Mouse (Mus musculus): ENCODE measurements around the gene Car6. TPM values are rescaled to one million over a fixed set of nuclear protein-coding genes. Genes with fewer than 3 reads are reported as not detected.

Gene Car6
- polyA plus RNA-seq, 1 experiment from 2014 or later = 0.27 TPM

DNA sequence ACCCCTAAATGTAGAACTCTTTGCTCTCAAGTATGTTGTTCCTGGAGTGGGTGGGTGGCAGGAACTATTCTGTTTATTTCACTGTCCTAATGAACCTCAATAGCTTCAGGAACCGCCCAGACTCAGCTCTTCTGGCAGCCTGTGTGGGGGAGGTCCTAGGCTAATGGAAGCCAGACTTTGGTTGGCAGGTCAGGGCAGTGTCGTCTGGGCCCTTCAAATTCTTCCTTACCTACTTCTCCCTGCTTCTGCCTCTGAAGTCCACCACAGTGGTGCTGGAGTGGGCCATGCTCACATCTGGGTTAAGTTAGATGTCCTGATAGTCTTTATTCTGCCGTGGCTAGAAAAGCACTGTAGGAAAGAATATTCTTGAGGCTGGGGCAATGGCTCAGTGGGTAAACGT lies 23.0 kb downstream of the Car6 start:
- no peak for ATAC-seq
- 43% methylated on average over 4 of the region's 4 CpGs for WGBS
- H3K27ac ChIP-seq (ENCODE audit: low read length) = no peak overlapping the region

DNA sequence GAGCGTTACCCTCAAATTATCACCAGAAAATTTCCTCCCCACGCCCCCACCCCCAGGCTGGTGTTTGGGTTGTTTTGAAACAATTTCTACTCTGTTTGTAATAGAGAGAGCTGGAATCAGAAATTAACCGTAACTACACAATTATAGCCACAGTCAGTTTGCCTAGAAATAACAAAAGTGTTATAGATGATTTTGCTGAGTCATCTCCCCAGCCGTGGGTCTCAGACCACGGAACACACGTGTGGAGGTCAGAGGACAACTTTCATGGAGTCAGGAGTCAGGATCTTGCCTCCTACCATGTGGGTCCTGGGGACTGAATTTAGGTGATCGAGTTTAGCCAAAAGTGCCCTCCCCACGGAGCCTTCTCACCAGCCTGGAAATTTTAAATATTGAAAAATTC lies 24.0 kb downstream of the Car6 start:
- H3K9me3 ChIP-seq (ENCODE audit: low read length) = no peaks in the 10 kb centered on the region
- no peak for ATAC-seq
- no peak overlapping the region for H3K4me3 ChIP-seq (ENCODE audit: low read depth, low read length)
- H3K27me3 ChIP-seq (replicated peaks; ENCODE audit: insufficient read depth, low read length) = no peaks in the 10 kb centered on the region
- no peak for DNase-seq (ENCODE audit: low spot score)
- no peak overlapping the region for H3K9ac ChIP-seq (replicated peaks; ENCODE audit: low read depth)
- H3K4me1 ChIP-seq (ENCODE audit: insufficient read depth, low read depth, low read length) = no peaks in the 10 kb centered on the region
- H3K4me2 ChIP-seq (replicated peaks; ENCODE audit: low read depth, low read length) = no peak overlapping the region
- WGBS = 63% methylated on average over 8 of the region's 8 CpGs
- no peak overlapping the region for H3K27ac ChIP-seq (ENCODE audit: low read length)
- TF ChIP-seq EP300 (IDR thresholded peaks at IDR 0.05) (no peak), CTCF (IDR thresholded peaks at IDR 0.05) (no peak)
- no peaks in the 10 kb centered on the region for H3K36me3 ChIP-seq (ENCODE audit: insufficient read depth, low read length)

More for the DNA sequence above, 23.0 kb downstream of the Car6 start:
- no peak overlapping the region for H3K4me2 ChIP-seq (replicated peaks; ENCODE audit: low read depth, low read length)
- no peaks in the 10 kb centered on the region for H3K27me3 ChIP-seq (replicated peaks; ENCODE audit: insufficient read depth, low read length)
- no peak overlapping the region for H3K4me3 ChIP-seq (ENCODE audit: low read depth, low read length)
- no peaks in the 10 kb centered on the region for H3K9me3 ChIP-seq (ENCODE audit: low read length)
- H3K4me1 ChIP-seq (ENCODE audit: insufficient read depth, low read depth, low read length) = no peaks in the 10 kb centered on the region
- DNase-seq (ENCODE audit: low spot score) = no peak
- H3K36me3 ChIP-seq (ENCODE audit: insufficient read depth, low read length) = no peaks in the 10 kb centered on the region
- no peak overlapping the region for H3K9ac ChIP-seq (replicated peaks; ENCODE audit: low read depth)
- no peak for TF ChIP-seq CTCF (IDR thresholded peaks at IDR 0.05)
- TF ChIP-seq EP300 (IDR thresholded peaks at IDR 0.05) = no peak

DNA sequence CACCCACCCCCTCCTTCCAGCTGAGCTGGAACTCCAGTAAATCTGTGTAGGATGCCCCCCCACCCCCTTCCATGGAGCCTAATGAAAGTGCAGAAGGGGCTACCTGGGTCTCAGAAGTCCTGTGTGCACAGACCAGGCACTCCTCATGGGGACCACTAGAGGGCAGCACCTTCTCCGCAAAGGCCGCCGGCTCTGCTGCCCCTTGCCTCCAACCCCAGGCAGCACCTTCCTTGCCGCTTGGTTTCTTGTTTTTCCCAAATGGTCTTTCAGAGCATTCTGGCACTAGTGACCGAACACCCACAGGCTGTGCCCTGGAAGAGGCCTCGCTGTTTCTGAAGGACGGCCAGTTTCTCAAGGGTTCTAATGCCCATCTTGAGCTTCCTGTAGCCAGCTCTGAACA lies 24.6 kb downstream of the Car6 start:
- Histone ChIP-seq H3K9ac (replicated peaks; ENCODE audit: low read depth) (no peak overlapping the region), H3K4me3 (ENCODE audit: low read depth, low read length) (no peak overlapping the region), H3K36me3 (ENCODE audit: insufficient read depth, low read length) (no peaks in the 10 kb centered on the region), H3K4me2 (replicated peaks; ENCODE audit: low read depth, low read length) (no peak overlapping the region), H3K27ac (ENCODE audit: low read length) (no peak overlapping the region), H3K4me1 (ENCODE audit: insufficient read depth, low read depth, low read length) (no peaks in the 10 kb centered on the region), H3K27me3 (replicated peaks; ENCODE audit: insufficient read depth, low read length) (no peaks in the 10 kb centered on the region), H3K9me3 (ENCODE audit: low read length) (no peaks in the 10 kb centered on the region)
- DNase-seq (ENCODE audit: low spot score) (peak; percentile 72), ATAC-seq (peak; percentile 60)
- peak; percentile 86 for TF ChIP-seq CTCF (IDR thresholded peaks at IDR 0.05)
- no peak for TF ChIP-seq EP300 (IDR thresholded peaks at IDR 0.05)
- 4% methylated on average over 7 of the region's 7 CpGs for WGBS

DNA sequence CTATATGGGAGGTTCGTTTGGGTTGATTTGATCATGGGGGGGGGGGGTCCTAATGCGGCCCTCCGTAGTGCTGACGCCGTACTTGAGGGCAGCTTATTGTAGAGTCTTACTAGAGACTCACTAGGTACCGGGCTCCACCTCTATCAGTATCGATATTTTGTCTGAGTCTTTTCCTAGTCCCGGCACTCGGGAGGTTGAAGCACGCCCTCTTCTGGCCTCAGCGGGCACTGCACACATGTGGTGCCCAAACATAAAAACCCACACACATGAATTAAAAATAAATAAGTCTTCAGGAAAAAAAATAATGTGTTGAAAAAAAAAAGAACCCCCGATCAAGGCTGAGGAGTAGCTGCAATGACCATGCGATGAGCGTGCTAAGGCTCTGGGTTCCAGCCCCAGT lies 27.1 kb downstream of the Car6 start:
- DNase-seq (ENCODE audit: low spot score) (no peak), ATAC-seq (no peak)
- no peak overlapping the region for H3K9ac ChIP-seq (replicated peaks; ENCODE audit: low read depth)
- 89% methylated on average over 14 of the region's 14 CpGs for WGBS
- no peaks in the 10 kb centered on the region for H3K27me3 ChIP-seq (replicated peaks; ENCODE audit: insufficient read depth, low read length)
- no peaks in the 10 kb centered on the region for H3K36me3 ChIP-seq (ENCODE audit: insufficient read depth, low read length)
- no peak overlapping the region for H3K27ac ChIP-seq (ENCODE audit: low read length)
- no peak overlapping the region for H3K4me2 ChIP-seq (replicated peaks; ENCODE audit: low read depth, low read length)
- TF ChIP-seq CTCF (IDR thresholded peaks at IDR 0.05) (peak; percentile 31), EP300 (IDR thresholded peaks at IDR 0.05) (no peak)
- no peaks in the 10 kb centered on the region for H3K9me3 ChIP-seq (ENCODE audit: low read length)
- no peaks in the 10 kb centered on the region for H3K4me1 ChIP-seq (ENCODE audit: insufficient read depth, low read depth, low read length)
- H3K4me3 ChIP-seq (ENCODE audit: low read depth, low read length) = no peak overlapping the region

DNA sequence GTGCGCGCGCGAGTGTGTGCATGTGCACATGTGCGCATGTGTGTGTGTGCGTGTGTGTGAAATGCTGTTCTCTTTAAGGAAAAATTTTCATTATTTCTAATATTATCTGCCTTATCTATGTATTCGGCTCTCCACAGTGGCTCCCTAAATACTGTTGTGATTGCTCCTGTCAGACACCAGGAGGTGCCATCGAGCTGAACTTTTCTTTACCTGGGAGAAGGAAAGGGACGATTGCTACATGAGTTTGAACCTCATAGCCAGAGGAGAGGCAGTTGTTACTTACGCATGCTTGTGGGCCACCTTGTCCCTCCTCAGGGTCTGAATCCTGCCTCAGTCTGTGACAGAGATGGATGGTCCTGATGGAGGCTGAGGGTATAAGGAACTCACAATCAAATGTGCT lies 27.9 kb downstream of the Car6 start:
- Histone ChIP-seq H3K27ac (ENCODE audit: low read length) (no peak overlapping the region), H3K9me3 (ENCODE audit: low read length) (no peaks in the 10 kb centered on the region), H3K27me3 (replicated peaks; ENCODE audit: insufficient read depth, low read length) (no peaks in the 10 kb centered on the region), H3K4me1 (ENCODE audit: insufficient read depth, low read depth, low read length) (no peaks in the 10 kb centered on the region), H3K4me2 (replicated peaks; ENCODE audit: low read depth, low read length) (no peak overlapping the region), H3K4me3 (ENCODE audit: low read depth, low read length) (no peak overlapping the region), H3K36me3 (ENCODE audit: insufficient read depth, low read length) (no peaks in the 10 kb centered on the region), H3K9ac (replicated peaks; ENCODE audit: low read depth) (no peak overlapping the region)
- no peak for ATAC-seq
- WGBS = 49% methylated on average over 10 of the region's 10 CpGs
- peak; percentile 64 for DNase-seq (ENCODE audit: low spot score)
- TF ChIP-seq CTCF (IDR thresholded peaks at IDR 0.05) (peak; percentile 76), EP300 (IDR thresholded peaks at IDR 0.05) (no peak)

DNA sequence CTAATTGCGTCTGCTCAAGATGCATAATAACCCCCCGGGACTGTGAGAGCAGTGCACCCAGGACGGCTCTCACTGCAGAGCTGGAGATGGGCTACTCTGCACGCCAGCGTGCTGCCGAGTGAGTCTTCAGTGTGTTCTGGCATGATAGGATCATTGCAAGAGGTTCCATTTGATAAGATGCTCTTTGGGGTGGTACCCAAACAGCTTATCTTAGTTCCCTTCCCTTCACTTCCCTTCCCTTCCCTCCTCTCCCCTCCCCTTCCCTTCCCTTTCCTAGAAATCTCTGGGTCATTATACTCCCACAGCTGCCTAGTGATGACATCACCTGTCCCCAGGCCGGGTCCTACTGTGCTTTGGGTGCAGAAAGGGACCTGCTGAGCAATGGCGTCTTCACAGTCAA lies 29.0 kb downstream of the Car6 start:
- Histone ChIP-seq H3K27ac (ENCODE audit: low read length) (no peak overlapping the region), H3K36me3 (ENCODE audit: insufficient read depth, low read length) (no peaks in the 10 kb centered on the region), H3K9ac (replicated peaks; ENCODE audit: low read depth) (no peak overlapping the region), H3K27me3 (replicated peaks; ENCODE audit: insufficient read depth, low read length) (no peaks in the 10 kb centered on the region), H3K9me3 (ENCODE audit: low read length) (no peaks in the 10 kb centered on the region), H3K4me2 (replicated peaks; ENCODE audit: low read depth, low read length) (no peak overlapping the region), H3K4me1 (ENCODE audit: insufficient read depth, low read depth, low read length) (no peaks in the 10 kb centered on the region), H3K4me3 (ENCODE audit: low read depth, low read length) (no peak overlapping the region)
- WGBS = 77% methylated on average over 8 of the region's 8 CpGs
- DNase-seq (ENCODE audit: low spot score) (no peak), ATAC-seq (no peak)
- TF ChIP-seq CTCF (IDR thresholded peaks at IDR 0.05) (no peak), EP300 (IDR thresholded peaks at IDR 0.05) (no peak)

DNA sequence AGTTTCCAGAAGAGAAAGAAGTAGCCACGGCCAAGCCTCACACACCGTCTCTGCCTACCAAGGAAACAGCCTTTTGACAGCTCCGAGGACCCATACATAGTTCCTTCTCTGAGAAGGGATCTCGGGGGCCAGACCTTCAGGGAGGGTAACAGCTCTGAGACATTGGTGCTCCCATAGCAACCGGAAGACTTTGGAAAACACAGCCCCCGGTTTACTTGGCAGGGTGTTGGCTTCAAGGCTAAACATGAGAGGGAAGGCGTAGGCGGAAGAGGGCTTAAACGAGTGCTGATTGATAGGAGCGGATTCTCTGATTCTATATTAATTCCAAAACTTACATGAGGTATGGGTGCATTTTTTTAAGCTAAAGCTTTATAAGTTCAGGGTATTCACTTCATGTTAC lies 32.7 kb downstream of the Car6 start:
- Histone ChIP-seq H3K9ac (replicated peaks; ENCODE audit: low read depth) (no peak overlapping the region), H3K36me3 (ENCODE audit: insufficient read depth, low read length) (no peaks in the 10 kb centered on the region), H3K4me3 (ENCODE audit: low read depth, low read length) (no peak overlapping the region), H3K4me2 (replicated peaks; ENCODE audit: low read depth, low read length) (no peak overlapping the region), H3K4me1 (ENCODE audit: insufficient read depth, low read depth, low read length) (no peaks in the 10 kb centered on the region), H3K27ac (ENCODE audit: low read length) (no peak overlapping the region), H3K9me3 (ENCODE audit: low read length) (no peaks in the 10 kb centered on the region), H3K27me3 (replicated peaks; ENCODE audit: insufficient read depth, low read length) (no peaks in the 10 kb centered on the region)
- ATAC-seq (peak; percentile 30; the same call in 1 of the 2 replicates), DNase-seq (ENCODE audit: low spot score) (peak; percentile 34)
- WGBS = 53% methylated on average over 10 of the region's 10 CpGs
- no peak for TF ChIP-seq CTCF (IDR thresholded peaks at IDR 0.05)
- TF ChIP-seq EP300 (IDR thresholded peaks at IDR 0.05) = no peak
